Mouse (Mus musculus): ENCODE results near the gene Lingo1. TPM values are rescaled to one million over a fixed set of nuclear protein-coding genes. Genes with fewer than 3 reads are reported as not detected.

Gene Lingo1
- polyA plus RNA-seq, 1 experiment = 1.2 TPM

DNA sequence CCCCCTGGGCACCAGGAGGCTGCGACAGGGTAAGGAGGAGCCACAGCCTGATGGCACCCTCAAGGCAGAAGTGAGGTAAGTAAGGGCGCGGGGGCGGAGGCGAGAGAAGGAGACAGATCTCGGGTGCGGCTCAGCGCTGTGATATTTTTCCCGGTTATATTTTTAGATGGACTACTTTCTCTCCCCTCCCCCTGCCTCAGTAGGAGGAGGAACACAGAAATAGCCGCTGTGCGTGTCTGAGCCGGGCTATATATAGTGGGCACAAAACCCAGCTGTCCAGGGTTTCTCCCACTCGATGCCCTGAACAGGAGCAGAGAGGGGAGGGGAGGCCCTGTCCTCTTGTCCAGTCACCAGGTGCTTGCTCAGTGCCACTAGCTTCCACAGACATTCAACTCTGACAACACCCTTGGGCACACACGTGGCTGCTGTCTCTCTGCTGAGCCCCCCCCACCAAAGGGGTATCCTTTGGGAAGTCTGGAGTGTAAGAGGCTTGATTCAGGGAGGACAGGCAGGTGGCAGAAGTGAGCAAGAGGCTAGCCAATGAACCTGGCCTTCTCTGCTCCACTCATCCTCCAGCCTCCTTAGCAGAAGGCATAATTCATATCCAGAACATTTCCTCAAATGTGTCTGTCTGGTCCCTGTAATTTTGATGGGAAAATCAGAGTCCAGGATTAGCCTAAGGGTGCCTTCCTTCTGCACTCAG lies 83.5 kb downstream of the Lingo1 start:
- WGBS = 53% methylated on average over 14 of the region's 14 CpGs
- TF ChIP-seq POLR2A (IDR thresholded peaks at IDR 0.05; ENCODE audit: low read depth, low read length) (no peak), CTCF (conservative IDR thresholded peaks at IDR 0.05; ENCODE audit: insufficient read depth, insufficient read length, low read depth, low read length) (no peak)
- H3K36me3 ChIP-seq (ENCODE audit: control insufficient read depth, insufficient read depth, low read length) = no peaks in the 10 kb centered on the region
- no peak for DNase-seq
- H3K4me3 ChIP-seq (ENCODE audit: insufficient read depth, low read depth, low read length) = no peak overlapping the region
- H3K27me3 ChIP-seq (replicated peaks; ENCODE audit: control insufficient read depth, insufficient read depth, low read length) = no peaks in the 10 kb centered on the region
- no peaks in the 10 kb centered on the region for H3K4me1 ChIP-seq (ENCODE audit: control insufficient read depth, insufficient read depth, low read length)
- H3K27ac ChIP-seq (ENCODE audit: insufficient read depth, low read depth, low read length) = no peak overlapping the region

DNA sequence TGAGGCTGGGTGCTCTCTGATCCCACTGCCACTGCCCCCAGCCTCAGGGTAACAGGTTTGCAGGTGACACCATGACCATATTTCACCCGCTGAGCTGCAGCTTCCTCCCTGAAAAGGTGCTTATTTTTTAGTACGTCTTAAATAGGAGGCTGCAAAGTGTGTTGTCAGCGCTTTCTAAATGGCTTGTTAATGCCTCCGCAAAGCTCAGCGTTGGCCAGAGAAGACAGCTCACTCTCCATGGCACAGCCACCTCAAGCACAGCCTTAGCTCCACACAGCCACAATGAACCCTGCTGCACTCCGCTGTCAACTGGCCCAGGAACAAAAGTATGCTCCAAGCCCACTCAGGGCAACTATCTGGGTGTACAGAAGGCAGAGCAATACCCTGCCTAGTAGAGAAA lies 85.3 kb downstream of the Lingo1 start:
- WGBS = 63% methylated on average over 6 of the region's 6 CpGs
- no peak overlapping the region for H3K4me3 ChIP-seq (ENCODE audit: insufficient read depth, low read depth, low read length)
- DNase-seq = no peak
- H3K27me3 ChIP-seq (replicated peaks; ENCODE audit: control insufficient read depth, insufficient read depth, low read length) = no peaks in the 10 kb centered on the region
- no peaks in the 10 kb centered on the region for H3K4me1 ChIP-seq (ENCODE audit: control insufficient read depth, insufficient read depth, low read length)
- no peak overlapping the region for H3K27ac ChIP-seq (ENCODE audit: insufficient read depth, low read depth, low read length)
- TF ChIP-seq CTCF (conservative IDR thresholded peaks at IDR 0.05; ENCODE audit: insufficient read depth, insufficient read length, low read depth, low read length) (no peak), POLR2A (IDR thresholded peaks at IDR 0.05; ENCODE audit: low read depth, low read length) (no peak)
- no peaks in the 10 kb centered on the region for H3K36me3 ChIP-seq (ENCODE audit: control insufficient read depth, insufficient read depth, low read length)

DNA sequence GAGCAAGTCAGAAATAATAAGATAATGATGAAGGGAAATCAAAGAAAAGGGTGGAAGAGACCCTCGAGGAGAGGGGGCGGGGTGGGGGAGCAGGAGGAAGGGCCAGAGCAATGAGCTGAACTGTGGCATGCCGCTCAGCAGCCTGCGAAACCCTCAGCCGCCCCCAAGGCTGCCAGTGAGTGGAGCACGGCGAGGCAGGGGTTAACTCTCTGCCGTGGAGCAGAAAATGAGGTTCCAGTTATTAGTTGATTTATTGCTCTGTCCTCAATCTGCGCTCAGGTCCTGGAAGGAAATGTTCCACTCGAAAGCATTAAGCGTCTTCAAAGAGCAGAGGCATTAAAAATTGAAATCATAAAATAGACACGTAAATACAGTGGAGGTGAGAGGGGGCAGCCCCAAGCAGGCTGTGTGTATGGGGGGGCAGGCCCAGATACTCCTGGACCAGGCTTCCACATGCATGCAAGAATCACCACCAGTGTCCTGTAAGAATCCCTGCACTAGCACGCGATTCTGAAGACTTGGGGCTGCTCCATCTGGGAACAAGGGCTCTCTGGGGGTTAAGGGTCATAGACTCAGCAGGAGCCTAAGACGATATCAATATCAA lies 89.7 kb downstream of the Lingo1 start:
- Histone ChIP-seq H3K27me3 (replicated peaks; ENCODE audit: control insufficient read depth, insufficient read depth, low read length) (no peaks in the 10 kb centered on the region), H3K4me3 (ENCODE audit: insufficient read depth, low read depth, low read length) (no peak overlapping the region), H3K36me3 (ENCODE audit: control insufficient read depth, insufficient read depth, low read length) (no peaks in the 10 kb centered on the region), H3K27ac (ENCODE audit: insufficient read depth, low read depth, low read length) (no peak overlapping the region), H3K4me1 (ENCODE audit: control insufficient read depth, insufficient read depth, low read length) (no peaks in the 10 kb centered on the region)
- DNase-seq = no peak
- WGBS = 27% methylated on average over 15 of the region's 15 CpGs
- TF ChIP-seq CTCF (conservative IDR thresholded peaks at IDR 0.05; ENCODE audit: insufficient read depth, insufficient read length, low read depth, low read length) = no peak
- TF ChIP-seq POLR2A (IDR thresholded peaks at IDR 0.05; ENCODE audit: low read depth, low read length) = no peak

DNA sequence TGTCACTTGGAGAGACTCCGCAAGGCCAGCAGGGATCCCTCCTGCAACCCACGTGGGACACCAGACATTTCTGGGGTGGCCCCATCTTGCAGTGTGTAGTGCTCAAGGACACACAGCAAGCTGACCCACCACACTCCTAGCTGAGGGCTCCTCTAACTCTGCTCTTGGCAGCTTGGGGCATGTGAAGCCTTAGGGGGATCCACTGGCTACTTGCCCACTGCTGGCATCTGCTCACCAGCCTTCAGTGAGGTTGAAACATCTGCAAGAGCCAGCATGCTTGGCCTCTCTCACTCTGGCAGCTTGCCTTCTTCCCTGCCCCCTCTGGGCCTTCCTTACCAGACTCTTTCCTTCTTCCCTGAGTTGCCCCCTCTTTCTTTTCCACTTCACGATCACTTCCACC lies 94.9 kb downstream of the Lingo1 start:
- TF ChIP-seq POLR2A (IDR thresholded peaks at IDR 0.05; ENCODE audit: low read depth, low read length) = no peak
- TF ChIP-seq CTCF (conservative IDR thresholded peaks at IDR 0.05; ENCODE audit: insufficient read depth, insufficient read length, low read depth, low read length) = no peak
- H3K27me3 ChIP-seq (replicated peaks; ENCODE audit: control insufficient read depth, insufficient read depth, low read length) = no peaks in the 10 kb centered on the region
- no peak overlapping the region for H3K4me3 ChIP-seq (ENCODE audit: insufficient read depth, low read depth, low read length)
- no peaks in the 10 kb centered on the region for H3K4me1 ChIP-seq (ENCODE audit: control insufficient read depth, insufficient read depth, low read length)
- no peak for DNase-seq
- no peak overlapping the region for H3K27ac ChIP-seq (ENCODE audit: insufficient read depth, low read depth, low read length)
- 70% methylated on average over 3 of the region's 3 CpGs for WGBS
- no peaks in the 10 kb centered on the region for H3K36me3 ChIP-seq (ENCODE audit: control insufficient read depth, insufficient read depth, low read length)

DNA sequence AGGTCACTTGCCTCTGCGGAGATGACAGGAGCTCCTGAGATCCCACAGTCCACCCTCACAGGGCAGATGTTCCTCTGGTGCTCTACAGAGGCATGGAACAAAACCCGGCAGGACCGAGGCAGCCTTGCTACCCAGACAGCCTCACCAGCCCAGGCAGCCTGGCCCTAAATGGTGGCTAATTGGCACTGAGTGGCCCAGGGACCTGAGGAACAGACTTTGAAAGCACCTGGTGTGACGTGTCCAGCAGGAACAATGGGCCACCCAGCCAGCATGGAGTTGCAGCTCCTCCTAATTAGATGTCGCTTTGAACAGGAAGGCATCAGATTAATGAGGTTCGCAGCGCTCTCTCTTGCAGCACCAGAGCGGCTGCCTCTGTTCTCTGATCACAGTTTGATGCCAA lies 95.4 kb downstream of the Lingo1 start:
- WGBS = 58% methylated on average over 8 of the region's 8 CpGs
- no peak overlapping the region for H3K27ac ChIP-seq (ENCODE audit: insufficient read depth, low read depth, low read length)

DNA sequence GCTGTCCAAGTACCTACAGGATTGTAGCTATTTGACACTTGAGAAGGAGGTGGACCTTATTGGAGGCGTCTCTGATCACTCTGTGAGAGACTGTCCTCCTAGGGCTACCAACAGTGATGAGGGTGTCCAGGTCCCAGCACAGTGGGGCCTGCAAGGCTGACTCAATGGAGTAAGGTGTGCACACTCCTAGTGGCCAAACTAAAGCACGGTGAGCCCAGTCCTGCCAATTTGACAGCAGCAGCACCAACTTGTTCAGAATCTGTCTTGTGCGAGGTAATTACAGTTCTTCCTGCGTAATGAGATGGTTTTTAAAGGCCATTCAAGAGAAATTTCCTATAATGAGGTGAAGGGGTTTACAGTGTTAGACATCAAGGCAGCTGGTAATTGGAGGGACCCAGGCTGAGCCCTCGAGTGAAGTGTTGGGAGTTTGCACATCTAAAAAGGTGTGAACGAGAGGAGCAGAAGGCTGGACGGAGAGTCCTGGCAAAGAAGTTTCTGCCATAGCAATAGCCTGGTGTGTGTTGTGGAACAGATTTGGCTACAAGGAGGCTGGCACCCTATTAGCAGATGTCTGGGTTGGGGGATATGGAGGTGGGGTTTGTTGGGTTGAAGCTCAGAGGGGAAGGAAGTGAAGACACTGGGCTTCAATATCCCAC lies 97.4 kb downstream of the Lingo1 start:
- no peaks in the 10 kb centered on the region for H3K36me3 ChIP-seq (ENCODE audit: control insufficient read depth, insufficient read depth, low read length)
- TF ChIP-seq CTCF (conservative IDR thresholded peaks at IDR 0.05; ENCODE audit: insufficient read depth, insufficient read length, low read depth, low read length) = no peak
- no peak for TF ChIP-seq POLR2A (IDR thresholded peaks at IDR 0.05; ENCODE audit: low read depth, low read length)
- WGBS = 63% methylated on average over 7 of the region's 7 CpGs
- no peak overlapping the region for H3K4me3 ChIP-seq (ENCODE audit: insufficient read depth, low read depth, low read length)
- no peak overlapping the region for H3K27ac ChIP-seq (ENCODE audit: insufficient read depth, low read depth, low read length)
- DNase-seq = no peak
- H3K27me3 ChIP-seq (replicated peaks; ENCODE audit: control insufficient read depth, insufficient read depth, low read length) = no peaks in the 10 kb centered on the region
- H3K4me1 ChIP-seq (ENCODE audit: control insufficient read depth, insufficient read depth, low read length) = no peaks in the 10 kb centered on the region

More for the DNA sequence above, 95.4 kb downstream of the Lingo1 start:
- TF ChIP-seq POLR2A (IDR thresholded peaks at IDR 0.05; ENCODE audit: low read depth, low read length) (no peak), CTCF (conservative IDR thresholded peaks at IDR 0.05; ENCODE audit: insufficient read depth, insufficient read length, low read depth, low read length) (no peak)
- Histone ChIP-seq H3K36me3 (ENCODE audit: control insufficient read depth, insufficient read depth, low read length) (no peaks in the 10 kb centered on the region), H3K27me3 (replicated peaks; ENCODE audit: control insufficient read depth, insufficient read depth, low read length) (no peaks in the 10 kb centered on the region), H3K4me1 (ENCODE audit: control insufficient read depth, insufficient read depth, low read length) (no peaks in the 10 kb centered on the region), H3K4me3 (ENCODE audit: insufficient read depth, low read depth, low read length) (no peak overlapping the region)
- DNase-seq = no peak

DNA sequence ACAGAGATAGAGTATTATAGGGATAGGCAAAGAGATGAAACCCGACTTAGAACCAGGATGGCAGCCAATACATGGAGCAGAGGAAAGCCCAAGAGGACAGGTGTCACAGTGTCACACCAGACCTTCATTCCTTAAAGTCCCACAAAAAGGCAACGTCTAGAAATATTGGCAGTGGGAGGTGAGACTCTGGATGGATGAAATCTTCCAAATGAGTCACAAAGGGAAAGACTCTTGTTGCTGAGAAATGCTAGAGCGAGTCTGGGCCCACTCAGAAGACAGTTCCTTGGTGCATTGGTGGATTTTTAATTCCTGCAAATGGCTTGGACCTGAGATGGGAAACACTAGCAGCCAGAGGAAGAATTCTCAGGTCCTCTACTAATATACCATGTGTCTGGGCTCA lies 102.2 kb downstream of the Lingo1 start:
- 84% methylated on average over 3 of the region's 3 CpGs for WGBS
- H3K4me3 ChIP-seq (ENCODE audit: insufficient read depth, low read depth, low read length) = no peak overlapping the region
- H3K27ac ChIP-seq (ENCODE audit: insufficient read depth, low read depth, low read length) = no peak overlapping the region
- DNase-seq = no peak
- H3K4me1 ChIP-seq (ENCODE audit: control insufficient read depth, insufficient read depth, low read length) = no peaks in the 10 kb centered on the region
- TF ChIP-seq CTCF (conservative IDR thresholded peaks at IDR 0.05; ENCODE audit: insufficient read depth, insufficient read length, low read depth, low read length) (no peak), POLR2A (IDR thresholded peaks at IDR 0.05; ENCODE audit: low read depth, low read length) (no peak)
- no peaks in the 10 kb centered on the region for H3K27me3 ChIP-seq (replicated peaks; ENCODE audit: control insufficient read depth, insufficient read depth, low read length)
- H3K36me3 ChIP-seq (ENCODE audit: control insufficient read depth, insufficient read depth, low read length) = no peaks in the 10 kb centered on the region
